Mouse (Mus musculus) CH12.LX (cell line): ENCODE results near the gene Vmn1r188. TPM values are rescaled to one million over a fixed set of nuclear protein-coding genes. Genes with fewer than 3 reads are reported as not detected.
A peak's percentile ranks its signal among the peaks of the same experiment; 100 is the strongest.

Experiments used
- DNase-seq: peaks from one replicate; pipeline ENCODE4 v3.0.0-alpha.2; 2013; ENCODE audit errors: extremely low read depth
- H3K27ac ChIP-seq: 2 replicates; pipeline ENCODE4 v1.5.1; 2012; ENCODE audit warnings: low read depth, mild to moderate bottlenecking, control low read depth, moderate library complexity; ENCODE audit not compliant: insufficient read depth
- H3K27me3 ChIP-seq: replicated peaks from 2 replicates; pipeline ENCODE3; 2012; ENCODE audit warnings: inconsistent platforms
- H3K36me3 ChIP-seq, 2 experiments: replicated peaks in 1 of 2; 2 replicates each; pipeline versions ENCODE3 to v1.6.1; 2012; ENCODE audit warnings: inconsistent platforms in 1 of 2, low read length in 1 of 2, mild to moderate bottlenecking in 1 of 2, mixed read lengths in 1 of 2, moderate library complexity in 1 of 2; ENCODE audit not compliant: control insufficient read depth in 1 of 2, insufficient read depth in 1 of 2
- H3K4me1 ChIP-seq, 2 experiments: 2 replicates each; pipeline ENCODE4 v1.6.1; 2012; ENCODE audit warnings: inconsistent platforms in 1 of 2, moderate library complexity in 1 of 2; ENCODE audit not compliant: insufficient read depth in 2 of 2, control insufficient read depth in 1 of 2
- H3K4me2 ChIP-seq: 2 replicates; pipeline ENCODE4 v1.6.1; 2012; ENCODE audit warnings: low read depth, mild to moderate bottlenecking, control low read depth; ENCODE audit not compliant: poor library complexity, insufficient read depth, severe bottlenecking
- H3K4me3 ChIP-seq, 3 experiments: fragments of 150-350 bp in 1 of 3; sonication (generic) in 1 of 3; replicated peaks in 1 of 3; 2 replicates each; pipeline versions ENCODE3 to v1.5.1; 2011 to 2012; ENCODE audit warnings: low read depth in 2 of 3, low read length in 2 of 3, mild to moderate bottlenecking in 2 of 3, moderate library complexity in 2 of 3, control low read depth in 1 of 3, improper control_type of control experiment in 1 of 3, inconsistent platforms in 1 of 3, mixed read lengths in 1 of 3; ENCODE audit not compliant: poor library complexity in 1 of 3
- H3K79me2 ChIP-seq: replicated peaks from 2 replicates; pipeline ENCODE4 v1.6.1; 2012; ENCODE audit warnings: mild to moderate bottlenecking, moderate library complexity; ENCODE audit not compliant: control insufficient read depth, poor library complexity, insufficient read depth, severe bottlenecking; ENCODE audit errors: extremely low read depth
- H3K9ac ChIP-seq: 2 replicates; pipeline ENCODE4 v1.6.1; 2012; ENCODE audit warnings: low read depth, mild to moderate bottlenecking, control low read depth, moderate library complexity; ENCODE audit not compliant: insufficient read depth
- H3K9me3 ChIP-seq: replicated peaks from 2 replicates; pipeline ENCODE3; 2012; ENCODE audit warnings: low read length, inconsistent platforms, mixed read lengths
- CHD2 ChIP-seq: IDR thresholded peaks from 2 replicates; pipeline ENCODE4 v1.6.1; 2011; ENCODE audit warnings: low read length, improper control_type of control experiment
- E2F4 ChIP-seq: IDR thresholded peaks from 2 replicates; pipeline ENCODE4 v1.6.1; 2011; ENCODE audit warnings: low read depth, low read length, improper control_type of control experiment; ENCODE audit not compliant: insufficient replicate concordance
- ETS1 ChIP-seq: conservative IDR thresholded peaks from 2 replicates; pipeline ENCODE4 v1.6.1; 2012; ENCODE audit warnings: low read depth, mild to moderate bottlenecking, inconsistent platforms, low read length, improper control_type of control experiment, moderate library complexity
- IRF4 ChIP-seq: IDR thresholded peaks from 2 replicates; pipeline ENCODE4 v1.6.1; 2014; ENCODE audit warnings: low read depth, mild to moderate bottlenecking, inconsistent platforms, low read length, improper control_type of control experiment
- JUND ChIP-seq: conservative IDR thresholded peaks from 2 replicates; pipeline ENCODE4 v1.6.1; 2011; ENCODE audit warnings: low read depth, low read length, improper control_type of control experiment
- KAT2A ChIP-seq: IDR thresholded peaks from 2 replicates; pipeline ENCODE4 v1.6.1; 2012; ENCODE audit warnings: low read length, improper control_type of control experiment, inconsistent platforms; ENCODE audit not compliant: insufficient replicate concordance
- MAX ChIP-seq: IDR thresholded peaks from 2 replicates; pipeline ENCODE4 v1.6.1; 2011; ENCODE audit warnings: low read length, improper control_type of control experiment
- MAZ ChIP-seq: IDR thresholded peaks from 2 replicates; pipeline ENCODE4 v1.6.1; 2012; ENCODE audit warnings: low read depth, mild to moderate bottlenecking, inconsistent platforms, low read length, improper control_type of control experiment, moderate library complexity
- MEF2A ChIP-seq: IDR thresholded peaks from 2 replicates; pipeline ENCODE4 v1.6.1; 2014; ENCODE audit warnings: low read depth, mild to moderate bottlenecking, inconsistent platforms, low read length, improper control_type of control experiment, borderline replicate concordance
- MXI1 ChIP-seq: IDR thresholded peaks from 2 replicates; pipeline ENCODE4 v1.6.1; 2011; ENCODE audit warnings: mild to moderate bottlenecking, low read depth, low read length, improper control_type of control experiment
- NELFE ChIP-seq: IDR thresholded peaks from 2 replicates; pipeline ENCODE4 v1.6.1; 2011; ENCODE audit warnings: low read depth, low read length, improper control_type of control experiment
- PAX5 ChIP-seq: IDR thresholded peaks from 2 replicates; pipeline ENCODE4 v1.6.1; 2012; ENCODE audit warnings: low read length, inconsistent platforms, mixed read lengths
- POLR2AphosphoS2 ChIP-seq: IDR thresholded peaks from 2 replicates; pipeline ENCODE4 v1.6.1; 2011; ENCODE audit warnings: low read depth, low read length, improper control_type of control experiment
- RAD21 ChIP-seq: IDR thresholded peaks from 2 replicates; pipeline ENCODE4 v1.6.1; 2011; ENCODE audit warnings: low read depth, mild to moderate bottlenecking, low read length, improper control_type of control experiment, moderate library complexity
- RCOR1 ChIP-seq: conservative IDR thresholded peaks from 2 replicates; pipeline ENCODE4 v1.6.1; 2012; ENCODE audit warnings: low read depth, mild to moderate bottlenecking, inconsistent platforms, low read length, improper control_type of control experiment
- TBP ChIP-seq: conservative IDR thresholded peaks from 2 replicates; pipeline ENCODE4 v1.6.1; 2011; ENCODE audit warnings: low read depth, low read length, improper control_type of control experiment
- TCF12 ChIP-seq: IDR thresholded peaks from 2 replicates; pipeline ENCODE4 v1.6.1; 2014; ENCODE audit warnings: low read depth, mild to moderate bottlenecking, inconsistent platforms, low read length, improper control_type of control experiment
- ZMIZ1 ChIP-seq: IDR thresholded peaks from 2 replicates; pipeline ENCODE4 v1.6.1; 2012; ENCODE audit warnings: low read depth, mild to moderate bottlenecking, inconsistent platforms, low read length, improper control_type of control experiment
- dilution Hi-C: fragments of 300-500 bp; cut with MboI; formaldehyde crosslinking; loops from 2 replicates; pipeline ENCODE4 v1.14.3; 2020; ENCODE audit warnings: low sequenced_read_pairs; ENCODE audit not compliant: extremely low pct_unique_long_range_greater_than_20kb, extremely low pct_ligation_motif_present
- in situ Hi-C: fragments of 300-500 bp; cut with MboI; formaldehyde crosslinking; loops from 3 replicates; pipeline ENCODE4 v1.14.3; 2019; ENCODE audit warnings: low sequenced_read_pairs, low pct_ligation_motif_present, low pct_unique_long_range_greater_than_20kb, mixed read lengths
- polyA plus RNA-seq: library from polyadenylated mRNA; unstranded; fragments of >175 nt; gene quantifications from 2 replicates; pipeline ENCODE4 v1.2.1, GENCODE M21; 2012; ENCODE audit warnings: low read depth; ENCODE audit not compliant: insufficient read length
- total RNA-seq, 2 experiments: library from RNA; depleted of rRNA; stranded (reverse); fragments of 300-350 nt in 1 of 2; fragments of >200 nt in 1 of 2; gene quantifications; 2 replicates each; pipeline ENCODE4 v1.2.3; 2012 to 2014

Gene Vmn1r188
- total and polyA plus RNA-seq, 3 experiments, result not detected

DNA sequence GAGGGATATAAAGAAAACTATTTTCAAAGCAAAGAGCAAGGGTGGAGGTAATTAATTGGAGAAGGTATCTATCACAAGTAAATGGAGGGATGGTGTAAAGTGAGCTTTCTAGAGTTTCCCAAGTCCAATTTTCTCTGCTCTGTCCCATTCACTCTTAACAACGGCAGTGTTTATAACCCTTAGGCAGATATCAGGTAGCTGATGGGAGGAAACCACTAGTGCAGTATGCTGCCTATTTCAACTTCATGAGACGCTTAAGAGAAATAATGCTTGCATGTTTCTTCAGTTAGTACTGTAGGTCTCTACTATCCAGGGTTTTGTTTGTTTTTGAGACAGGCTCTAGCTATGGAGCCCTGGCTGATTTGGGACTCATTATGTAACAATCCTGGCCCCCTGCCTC is 46.8 kb upstream of the Vmn1r188 start:
- H3K9me3 ChIP-seq, result no peaks in the 10 kb centered on the region
- no peak overlapping the region for H3K4me2 ChIP-seq
- peak overlapping the region; percentile 69; the same call in 1 of the 2 replicates for H3K9ac ChIP-seq
- no peak for DNase-seq
- no peak overlapping the region; the same call in 1 of the 2 replicates for H3K27ac ChIP-seq
- no peak overlapping the region for H3K4me3 ChIP-seq
- H3K27me3 ChIP-seq, result no peaks in the 10 kb centered on the region
- H3K4me1 ChIP-seq, result peaks cover 0 to 36% of the 10 kb centered on the region in 2 experiments; a peak in 2 of 4 replicates
- TF ChIP-seq MAZ (no peak), TCF12 (no peak), RCOR1 (no peak), MEF2A (no peak), RAD21 (no peak), POLR2AphosphoS2 (no peak), KAT2A (no peak), NELFE (no peak), CHD2 (no peak), MAX (no peak), ZMIZ1 (no peak), MXI1 (no peak), IRF4 (no peak), PAX5 (no peak), E2F4 (no peak), JUND (no peak), ETS1 (no peak)
- in situ Hi-C loops, result loop anchor here (10.0 to 25.0 kb wide), 3 partner anchors 293 to 1725 kb away; partner anchors contain the start of genes Hist1h1a, Hist1h2ab, Hist1h3a and Hist1h3b
- no peaks in the 10 kb centered on the region for H3K79me2 ChIP-seq
- no peaks in the 10 kb centered on the region for H3K36me3 ChIP-seq
- dilution Hi-C loops, result no loop called here

DNA sequence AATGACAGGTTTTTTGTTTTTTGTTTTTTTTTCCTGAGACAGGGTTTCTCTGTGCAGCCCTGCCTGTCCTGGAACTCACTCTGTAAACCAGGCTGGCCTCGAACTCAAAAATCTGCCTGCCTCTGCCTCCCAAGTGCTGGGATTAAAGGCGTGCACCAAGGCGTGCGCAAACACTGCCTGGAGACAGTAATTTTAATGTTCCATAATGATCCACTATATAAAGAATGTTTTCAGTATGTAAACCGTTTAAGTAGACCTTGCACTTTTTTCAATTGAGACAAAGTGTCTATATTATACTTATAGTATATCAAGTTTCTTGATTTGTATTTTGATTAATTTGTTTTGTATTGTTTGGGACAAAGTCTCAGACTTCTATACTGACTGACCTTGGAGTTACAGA is 44.9 kb upstream of the Vmn1r188 start:
- 0 out of 2 replicates have a peak overlapping the region, but pooled peaks have one; percentile 36 for H3K4me2 ChIP-seq
- no peaks in the 10 kb centered on the region for H3K9me3 ChIP-seq
- no peak for DNase-seq
- H3K4me3 ChIP-seq, result no peak overlapping the region
- no peaks in the 10 kb centered on the region for H3K36me3 ChIP-seq
- TF ChIP-seq TBP (0 out of 2 replicates have a peak, but pooled peaks have one; percentile 25), ETS1 (no peak)
- H3K79me2 ChIP-seq, result no peaks in the 10 kb centered on the region
- H3K9ac ChIP-seq, result no peak overlapping the region
- peaks cover 0 to 24% of the 10 kb centered on the region in 2 experiments; a peak in 2 of 4 replicates for H3K4me1 ChIP-seq
- dilution Hi-C loops (no loop called here), in situ Hi-C loops (loop anchor here (10.0 to 25.0 kb wide), 3 partner anchors 295 to 1723 kb away; partner anchors contain the start of genes Hist1h1a, Hist1h2ab, Hist1h3a and Hist1h3b)
- no peak overlapping the region for H3K27ac ChIP-seq
- no peaks in the 10 kb centered on the region for H3K27me3 ChIP-seq
